ENCODE assay signal across 24 mouse cellular contexts in the genomic region with DNA sequence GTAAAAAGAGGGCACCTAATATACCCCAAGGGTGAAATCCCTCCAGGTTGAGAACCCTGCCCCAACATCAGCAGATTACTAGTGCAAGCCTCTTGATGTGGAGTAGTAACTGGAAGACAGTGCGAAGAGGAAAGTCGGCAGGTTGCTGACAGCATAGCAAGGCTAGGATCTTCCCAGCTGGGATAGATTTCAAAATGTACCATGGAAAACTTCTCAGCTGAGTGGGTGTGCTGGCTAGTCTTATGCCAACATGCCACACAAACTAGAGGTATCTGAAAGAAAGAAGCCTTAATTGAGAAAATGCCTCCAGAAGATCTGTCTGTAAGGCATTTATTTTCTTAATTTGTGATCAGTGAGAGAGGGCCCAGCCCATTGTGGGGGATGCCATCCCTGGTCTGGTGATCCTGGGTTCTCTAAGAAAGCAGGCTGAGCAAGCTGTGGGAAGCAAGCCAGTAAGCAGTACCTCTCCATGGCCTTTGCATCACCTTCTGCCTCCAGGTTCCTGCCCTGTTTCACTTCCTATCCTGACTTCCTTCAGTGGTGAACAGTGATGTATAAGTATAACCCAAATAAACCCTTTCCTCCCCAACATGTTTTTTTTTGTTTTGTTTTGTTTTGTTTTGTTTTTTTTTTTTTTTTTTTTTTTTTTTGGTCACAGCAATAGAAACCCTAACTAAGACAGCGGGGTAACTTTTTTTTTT. TPM values are rescaled to one million over a fixed set of nuclear protein-coding genes. Genes with fewer than 3 reads are reported as not detected.
A peak's percentile ranks its signal among the peaks of the same experiment; 100 is the strongest.
DNase-seq lines count a peak whose midpoint lies in the region; ATAC-seq and TF ChIP-seq lines count a peak whose summit lies in the region.
"Had no signal": no experiment of that assay in that cellular context is flagged by ENCODE, and none has a peak within 500 bp of the region (broad histone marks: within the 10 kb centered on the region; RNA-seq: fewer than 3 reads in every experiment).

No protein-coding gene starts in this region.

- intact Hi-C loops in left cerebral cortex, postnatal 36 days (cut with DNase I), result no loop called here
- intact Hi-C loops in left cerebral cortex, adult 2 months (cut with DNase I), result no loop called here
- intact Hi-C loops in heart, postnatal 10 days (cut with DNase I), result no loop called here

- peak; percentile 91 for ATAC-seq in monocyte, adult 5-6 weeks (replicated peaks; ENCODE audit: insufficient number of reproducible peaks, low FRiP score, low TSS enrichment, poor library complexity, severe bottlenecking)
- ATAC-seq: forebrain, embryonic 13.5 days; hindbrain, embryonic 16.5 days had no signal

- no peak overlapping the region for H3K27ac ChIP-seq in left cerebral cortex, adult 2 months
- H3K27ac ChIP-seq: forebrain, embryonic 13.5 days; gastrocnemius, adult 2 months; kidney, embryonic 15.5 days; limb, embryonic 13.5 days; lung, embryonic 15.5 days; midbrain, embryonic 12.5 days; neural tube, embryonic 15.5 days had no signal

- TF ChIP-seq CTCF in left cerebral cortex, adult 2 months (IDR thresholded peaks at IDR 0.05), result no peak

- H3K4me3 ChIP-seq in left cerebral cortex, adult 2 months, result no peak overlapping the region
- H3K4me3 ChIP-seq: forebrain, embryonic 13.5 days; gastrocnemius, adult 2 months; kidney, embryonic 15.5 days; limb, embryonic 13.5 days; lung, embryonic 15.5 days; megakaryocyte, embryonic 14.5 days; midbrain, embryonic 12.5 days; neural tube, embryonic 15.5 days had no signal

- DNase-seq in left cerebral cortex, postnatal 36 days (ENCODE audit: low spot score in 2 of 2), result peak; percentile 12 to 23
- no peak for DNase-seq in left cerebral cortex, adult 2 months (ENCODE audit: extremely low spot score in 1 of 2, low spot score in 2 of 2)
- DNase-seq in A20 (ENCODE audit: low read depth, low spot score), result peak; percentile 63
- peak; percentile 60 for DNase-seq in brain, adult 2 months (ENCODE audit: low read depth, low spot score)
- no peak for DNase-seq in heart, postnatal 10 days
- no peak for DNase-seq in Muller cell, postnatal 12 days (ENCODE audit: inconsistent ontology term)
- DNase-seq: adrenal gland, adult 2 months; adrenal gland, postnatal 36 days; cerebellum, adult 2 months; cerebellum, postnatal 14 days; gastrocnemius, adult 2 months; kidney, adult 18-20 months; kidney, postnatal 25 days; thymus, adult 2 months; thymus, postnatal 36 days had no signal

RNA-seq across cellular contexts. Expression of a gene that starts 31.1 kb away (rescaled TPM):
- total RNA-seq in left cerebral cortex, postnatal 36 days (2021), result 100 to 1,000 TPM; 113 to 125 TPM
- total RNA-seq in left cerebral cortex, adult 2 months (2021), result 100 to 1,000 TPM; 127 to 137 TPM
- 303 to 478 TPM (median 420 TPM) in 3 replicates for total RNA-seq in monocyte, adult 5-6 weeks (2017)
- 100 to 1,000 TPM; 122 to 128 TPM for total RNA-seq in heart, postnatal 10 days (2021)

Comparison
In these comparisons a context has a peak if more than half of its experiments do, and no peak if none do; other contexts are left out.
1. DNase-seq: peak in left cerebral cortex, postnatal 36 days (2 of 2), A20 (single experiment) and brain, adult 2 months (single experiment); none in left cerebral cortex, adult 2 months (0 of 2), heart, postnatal 10 days (0 of 2) and Muller cell, postnatal 12 days (single experiment).